Mouse (Mus musculus): ENCODE data around the gene Helz2.
A peak's percentile ranks its signal among the peaks of the same experiment; 100 is the strongest.

Gene Helz2

GRCm38 (mm10) chr2:181241602-181242313, at the start of gene Helz2:
TSS of gene Helz2 (minus strand) at chr2:181242027.
- DNase-seq (ENCODE audit: extremely low read depth, insufficient read length, low spot score), result peak; percentile 80

- no peak for DNase-seq (ENCODE audit: extremely low read depth, insufficient read length, low spot score)
These were observed 49.1 kb upstream of the Helz2 start for GRCm38 (mm10) chr2:181290937-181291336.

- DNase-seq (ENCODE audit: extremely low read depth, insufficient read length, low spot score), result peak; percentile 15
These were observed 46.9 kb upstream of the Helz2 start for GRCm38 (mm10) chr2:181288691-181289090.

- peak; percentile 92 for DNase-seq (ENCODE audit: extremely low read depth, insufficient read length, low spot score)
These were observed 46.1 kb upstream of the Helz2 start, which contains the start of gene Gmeb2 for GRCm38 (mm10) chr2:181287958-181288350. TSS of gene Gmeb2 (minus strand) at chr2:181288035.

GRCm38 (mm10) chr2:181287338-181287957, 45.6 kb upstream of the Helz2 start:
- peak; percentile 84 for DNase-seq (ENCODE audit: extremely low read depth, insufficient read length, low spot score)

- DNase-seq (ENCODE audit: extremely low read depth, insufficient read length, low spot score), result no peak
These were observed 45.0 kb upstream of the Helz2 start for GRCm38 (mm10) chr2:181286629-181287337.

GRCm38 (mm10) chr2:181279968-181280367, 38.1 kb upstream of the Helz2 start:
- DNase-seq (ENCODE audit: extremely low read depth, insufficient read length, low spot score), result no peak

- DNase-seq (ENCODE audit: extremely low read depth, insufficient read length, low spot score), result no peak
These were observed 36.0 kb upstream of the Helz2 start for GRCm38 (mm10) chr2:181277866-181278265.

- DNase-seq (ENCODE audit: extremely low read depth, insufficient read length, low spot score), result no peak
These were observed 34.9 kb upstream of the Helz2 start for GRCm38 (mm10) chr2:181276766-181277165.

GRCm38 (mm10) chr2:181274639-181275038, 32.8 kb upstream of the Helz2 start:
- DNase-seq (ENCODE audit: extremely low read depth, insufficient read length, low spot score), result no peak

- DNase-seq (ENCODE audit: extremely low read depth, insufficient read length, low spot score), result no peak
These were observed 32.0 kb upstream of the Helz2 start for GRCm38 (mm10) chr2:181273829-181274228.

GRCm38 (mm10) chr2:181272092-181272491, 30.3 kb upstream of the Helz2 start:
- no peak for DNase-seq (ENCODE audit: extremely low read depth, insufficient read length, low spot score)

- no peak for DNase-seq (ENCODE audit: extremely low read depth, insufficient read length, low spot score)
These were observed 25.0 kb upstream of the Helz2 start for GRCm38 (mm10) chr2:181266839-181267238.

- DNase-seq (ENCODE audit: extremely low read depth, insufficient read length, low spot score), result no peak
These were observed 11.4 kb upstream of the Helz2 start for GRCm38 (mm10) chr2:181253248-181253647.

GRCm38 (mm10) chr2:181251841-181252240, 10.0 kb upstream of the Helz2 start:
- DNase-seq (ENCODE audit: extremely low read depth, insufficient read length, low spot score), result no peak

GRCm38 (mm10) chr2:181249217-181249616, 7.4 kb upstream of the Helz2 start:
- DNase-seq (ENCODE audit: extremely low read depth, insufficient read length, low spot score), result no peak

- no peak for DNase-seq (ENCODE audit: extremely low read depth, insufficient read length, low spot score)
These were observed 3.2 kb upstream of the Helz2 start for GRCm38 (mm10) chr2:181245031-181245430.

- DNase-seq (ENCODE audit: extremely low read depth, insufficient read length, low spot score), result no peak
These were observed 2.0 kb upstream of the Helz2 start for GRCm38 (mm10) chr2:181243706-181244394.

GRCm38 (mm10) chr2:181242314-181242665, 463 bp upstream of the Helz2 start:
- no peak for DNase-seq (ENCODE audit: extremely low read depth, insufficient read length, low spot score)

- DNase-seq (ENCODE audit: extremely low read depth, insufficient read length, low spot score), result no peak
These were observed 904 bp downstream of the Helz2 start for GRCm38 (mm10) chr2:181240806-181241440.

- DNase-seq (ENCODE audit: extremely low read depth, insufficient read length, low spot score), result no peak
These were observed 2.6 kb downstream of the Helz2 start for GRCm38 (mm10) chr2:181239261-181239660.
